Mouse (Mus musculus) heart, postnatal 4 days (tissue): ENCODE data around the gene Dynlt1b. TPM values are rescaled to one million over a fixed set of nuclear protein-coding genes. Genes with fewer than 3 reads are reported as not detected.
"Not testable (repeated sequence)": the region's sequence is repeated elsewhere in the genome, so short reads cannot be mapped to it uniquely, and the experiment has no call there.

Experiments
- DNase-seq: peaks from one replicate; pipeline ENCODE4 v3.0.0; 2021
- total RNA-seq, 2 experiments: library from RNA; stranded (reverse); gene quantifications; 2 replicates each; pipeline ENCODE4 v1.2.3; 2021

The Dynlt1b gene
- total RNA-seq: 100 to 1,000 TPM; 183 to 194 TPM

DNA sequence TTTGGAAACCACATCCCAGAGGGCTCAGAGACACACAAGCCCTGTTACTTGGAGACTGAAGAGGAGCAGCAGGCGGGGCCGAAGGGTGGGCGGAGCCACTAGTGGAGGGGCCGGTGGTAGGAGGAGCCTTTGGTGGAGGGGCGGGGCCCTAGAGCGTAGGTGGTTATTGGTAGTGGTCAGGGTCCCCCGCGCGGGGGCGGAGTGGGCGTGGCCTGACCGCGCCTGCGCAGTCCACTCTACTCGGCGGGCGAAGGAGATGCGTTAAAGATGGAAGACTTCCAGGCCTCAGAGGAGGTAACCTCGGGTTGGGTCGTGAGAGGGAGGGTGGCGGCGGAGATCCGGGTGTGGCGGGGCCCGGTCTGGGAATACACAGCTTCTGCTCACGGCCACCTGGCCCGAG, at the start of gene Dynlt1b:
Gene Dynlt1b (plus strand): TSS at position 168 of the 400 bp plus-strand sequence.
- peak; percentile 100 for DNase-seq

DNA sequence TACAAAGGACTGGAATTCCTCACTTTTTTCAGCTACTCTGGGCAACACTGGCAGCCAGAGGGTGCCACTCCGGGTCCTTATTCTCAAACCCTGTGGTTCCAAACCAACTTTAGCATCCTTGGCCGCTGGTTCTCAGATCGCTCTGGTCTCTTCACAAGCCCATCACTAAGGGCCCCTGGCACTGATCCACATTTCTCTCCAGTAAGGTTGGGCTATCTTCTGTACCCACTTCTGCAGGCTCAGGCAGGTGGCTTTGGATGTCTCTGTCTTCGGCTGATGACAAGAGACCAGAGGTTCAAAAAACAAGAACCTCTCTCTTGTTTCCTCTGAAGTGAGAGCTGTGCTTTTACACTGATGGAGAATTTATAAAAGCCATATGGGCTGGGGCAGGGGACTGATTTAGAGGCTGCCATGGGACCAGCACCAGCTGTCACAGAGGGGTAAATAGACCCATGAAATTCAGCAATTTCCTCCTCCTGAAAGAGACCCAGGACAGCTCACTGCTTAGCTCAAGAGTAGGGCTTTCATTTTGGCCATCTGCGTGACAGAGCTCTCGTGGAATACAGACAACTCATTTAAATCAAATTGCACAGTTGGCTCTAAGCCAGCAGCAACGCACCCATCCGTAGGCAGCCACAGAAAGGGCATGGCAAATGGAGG, 49.6 kb upstream of the Dynlt1b start:
- DNase-seq: not testable (repeated sequence)

DNA sequence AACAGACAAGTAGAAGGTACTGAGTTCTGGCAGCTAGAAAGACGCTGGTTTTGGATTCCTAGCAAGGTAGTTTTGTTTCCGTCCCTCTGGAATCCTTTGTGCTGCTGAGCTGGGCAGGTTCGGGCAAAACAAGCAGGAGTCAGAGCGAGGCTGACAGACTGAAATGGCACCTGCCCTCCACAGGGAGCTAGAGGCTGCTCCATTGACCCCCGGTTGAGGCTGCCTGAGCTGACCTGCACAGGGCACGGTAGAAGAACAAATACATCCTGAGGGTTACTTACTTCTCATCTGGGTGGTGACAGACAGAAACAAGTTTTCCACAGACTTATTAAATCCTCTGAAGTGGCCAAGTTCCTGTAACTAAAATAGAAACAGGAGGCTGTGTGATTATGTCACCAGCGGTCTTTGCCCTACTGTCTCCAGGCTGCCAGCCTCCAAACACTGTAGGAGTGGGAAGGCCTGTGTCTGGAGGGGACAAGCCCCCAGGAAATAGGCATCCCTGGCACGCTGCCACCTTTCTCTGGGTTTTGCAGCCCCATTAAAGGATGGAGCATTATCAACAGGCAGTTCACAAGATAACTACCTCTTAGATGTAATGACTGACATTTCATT, 48.7 kb upstream of the Dynlt1b start:
- not testable (repeated sequence) for DNase-seq

DNA sequence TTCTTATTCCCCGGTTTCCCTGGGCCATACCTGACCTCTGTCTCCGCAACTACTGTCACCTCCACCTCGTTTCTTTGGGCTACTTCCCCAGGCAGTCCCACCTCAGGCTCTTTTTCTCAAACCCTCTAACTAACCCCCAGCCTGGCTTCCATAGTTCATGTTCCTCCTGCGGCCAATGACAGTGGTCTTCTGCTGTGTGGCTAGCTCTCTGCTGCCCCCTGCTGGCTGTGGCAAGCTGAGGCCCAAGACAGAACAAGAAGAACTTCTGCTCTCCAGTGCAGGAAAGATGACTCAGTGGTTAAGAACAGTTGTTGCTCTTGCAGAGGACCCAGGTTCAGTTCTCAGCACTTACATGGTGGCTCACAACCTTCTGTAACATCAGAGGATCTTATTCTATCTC, 43.0 kb upstream of the Dynlt1b start:
- DNase-seq: not testable (repeated sequence)

DNA sequence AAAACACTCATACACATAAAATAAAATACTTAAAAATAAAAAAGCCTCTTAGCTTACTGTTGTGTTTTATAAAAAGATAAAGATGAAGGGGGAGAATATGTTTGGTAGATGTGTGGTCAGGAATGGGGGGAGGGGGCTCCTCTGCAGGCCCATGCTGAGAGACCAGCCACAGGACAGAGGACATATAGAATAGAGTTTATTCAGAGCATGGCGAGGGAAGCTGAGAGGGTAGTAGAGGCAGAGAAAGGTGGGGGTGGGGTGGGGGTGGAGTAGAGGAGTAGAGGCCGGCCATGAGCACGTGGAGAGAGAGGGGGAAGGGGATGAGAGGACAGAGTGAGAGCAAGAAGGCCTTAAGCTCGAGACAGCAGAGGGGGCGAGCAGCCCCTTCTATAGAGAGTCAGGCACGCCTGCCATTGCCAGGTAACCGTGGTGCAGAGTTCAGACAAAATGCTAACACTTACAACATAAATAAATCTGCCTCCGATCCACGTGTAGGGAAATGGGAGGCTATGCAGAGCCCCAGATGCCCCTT, 42.5 kb upstream of the Dynlt1b start:
- not testable (repeated sequence) for DNase-seq

DNA sequence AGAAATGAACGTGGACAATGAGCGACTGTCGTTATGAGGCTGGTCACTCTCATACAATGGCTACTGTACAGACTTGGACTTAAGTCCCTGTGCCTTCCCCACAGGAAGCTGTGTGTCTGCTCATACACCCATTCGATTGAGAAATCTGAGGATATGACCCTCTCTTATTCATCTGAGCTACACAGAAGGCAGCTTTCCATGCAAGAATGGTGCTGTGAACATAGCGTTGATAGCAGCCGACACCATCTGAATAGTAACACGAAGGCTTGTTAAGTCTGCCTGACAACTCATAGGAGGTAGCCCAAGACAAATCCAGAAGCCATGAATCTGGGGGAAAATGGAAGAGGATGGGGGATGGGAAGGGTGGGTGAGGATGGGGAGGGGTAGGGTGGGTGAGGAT, 40.4 kb upstream of the Dynlt1b start:
- DNase-seq: not testable (repeated sequence)

DNA sequence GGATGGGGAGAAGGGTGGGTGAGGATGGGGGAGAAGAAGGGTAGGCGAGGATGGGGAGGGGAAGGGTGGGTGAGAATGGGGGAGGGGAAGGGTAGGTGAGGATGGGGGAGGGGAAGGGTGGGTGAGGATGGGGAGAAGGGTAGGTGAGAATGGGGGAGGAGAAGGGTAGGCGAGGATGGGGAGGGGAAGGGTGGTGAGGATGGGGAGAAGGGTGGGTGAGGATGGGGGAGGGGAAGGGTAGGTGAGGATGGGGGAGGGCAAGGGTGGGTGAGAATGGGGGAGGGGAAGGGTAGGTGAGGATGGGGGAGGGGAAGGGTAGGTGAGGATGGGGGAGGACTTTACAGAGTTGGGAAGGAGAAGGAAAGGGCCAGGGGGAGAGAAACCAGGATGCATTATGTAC, 39.2 kb upstream of the Dynlt1b start:
- not testable (repeated sequence) for DNase-seq

DNA sequence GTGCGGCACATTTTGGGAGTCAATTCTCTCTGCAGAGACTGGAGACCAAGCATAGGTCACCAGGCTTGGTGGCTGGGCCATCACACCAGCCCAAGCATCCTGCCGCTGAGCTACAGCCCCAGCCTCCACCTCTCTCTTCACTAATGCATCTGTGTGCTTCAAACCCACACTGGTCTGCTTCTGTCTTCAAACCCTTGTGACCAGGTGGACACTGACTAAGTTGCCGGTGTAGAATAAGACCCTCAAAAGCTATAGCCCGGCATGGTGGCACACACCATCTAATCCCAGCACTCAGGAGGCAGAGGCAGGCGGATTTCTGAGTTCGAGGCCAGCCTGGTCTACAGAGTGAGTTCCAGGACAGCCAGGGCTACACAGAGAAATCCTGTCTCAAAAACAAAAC, 38.2 kb upstream of the Dynlt1b start:
- DNase-seq: not testable (repeated sequence)

DNA sequence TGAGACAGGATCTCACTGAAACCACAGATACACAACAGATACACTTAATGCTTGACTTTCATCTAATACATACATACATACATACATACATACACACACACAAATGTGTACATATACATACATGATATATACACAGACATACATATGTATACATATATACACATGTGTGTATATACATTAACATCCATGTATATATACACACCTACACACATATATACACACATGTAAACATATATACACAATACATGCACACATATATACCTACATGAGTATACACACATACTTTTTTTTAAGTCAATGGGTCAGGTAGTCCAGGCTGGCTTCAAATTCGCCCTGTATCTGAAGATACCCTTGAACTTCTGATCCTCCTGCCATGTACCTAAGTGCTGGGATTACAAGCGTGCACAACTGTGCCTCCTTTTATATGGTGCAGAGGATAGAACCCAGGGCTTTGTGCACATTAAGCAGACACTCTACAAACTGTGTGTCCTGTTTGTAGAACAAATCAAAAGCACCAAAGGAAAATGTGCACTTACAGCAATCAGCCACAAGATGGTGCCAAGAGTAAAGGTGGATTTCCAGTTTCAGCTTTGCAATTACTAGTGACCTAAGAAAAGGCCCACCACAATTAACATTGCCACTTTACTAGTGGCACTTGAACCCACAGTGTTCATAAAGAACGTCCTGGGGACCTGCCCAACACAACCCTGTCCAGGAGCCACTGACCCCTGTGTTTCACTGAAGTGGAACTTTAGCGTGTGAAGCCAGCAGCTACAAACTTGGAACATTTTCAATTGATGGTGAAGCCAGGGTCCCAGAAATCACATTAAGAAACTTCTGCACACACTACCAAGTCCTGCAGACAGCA, 37.2 kb upstream of the Dynlt1b start:
- not testable (repeated sequence) for DNase-seq

DNA sequence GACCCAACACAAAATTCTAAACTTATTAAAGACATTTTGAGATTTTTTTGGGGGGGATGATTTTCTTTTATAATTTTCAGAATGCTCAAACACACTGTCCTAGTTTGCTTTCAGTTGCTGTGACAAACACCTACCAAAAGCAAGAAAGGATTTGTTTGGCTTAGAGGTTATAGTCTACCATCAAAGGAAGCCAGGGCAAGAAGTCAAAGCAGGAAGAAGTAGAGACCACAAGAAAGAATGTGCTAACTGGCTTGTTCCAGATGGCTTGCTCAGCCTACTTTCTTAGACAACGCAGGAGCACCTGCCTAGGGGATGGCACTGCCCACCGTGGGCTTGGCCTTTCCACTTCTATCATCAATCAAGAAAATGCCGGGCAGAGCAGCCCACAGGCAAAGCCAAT, 31.8 kb upstream of the Dynlt1b start:
- DNase-seq: not testable (repeated sequence)

DNA sequence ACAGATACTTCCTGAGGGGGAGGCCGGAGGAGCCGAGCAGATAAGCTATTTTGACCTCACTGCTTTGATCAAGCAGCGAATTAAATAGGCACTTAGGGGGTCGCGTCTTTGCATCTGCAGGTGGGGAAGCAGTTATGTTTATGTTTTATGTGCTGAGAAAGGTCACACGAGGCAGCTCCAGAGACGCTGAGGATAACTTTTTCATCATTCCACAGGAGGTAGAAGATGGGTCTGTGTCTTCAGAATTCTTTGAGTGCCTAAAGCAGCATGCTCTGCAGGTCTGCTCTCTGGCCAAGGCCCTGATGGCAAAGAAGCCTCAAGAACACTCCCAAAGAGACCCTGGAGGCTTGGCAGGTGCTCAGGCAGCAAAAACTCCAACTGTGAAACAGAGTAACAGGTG, 31.1 kb upstream of the Dynlt1b start:
- DNase-seq: not testable (repeated sequence)

DNA sequence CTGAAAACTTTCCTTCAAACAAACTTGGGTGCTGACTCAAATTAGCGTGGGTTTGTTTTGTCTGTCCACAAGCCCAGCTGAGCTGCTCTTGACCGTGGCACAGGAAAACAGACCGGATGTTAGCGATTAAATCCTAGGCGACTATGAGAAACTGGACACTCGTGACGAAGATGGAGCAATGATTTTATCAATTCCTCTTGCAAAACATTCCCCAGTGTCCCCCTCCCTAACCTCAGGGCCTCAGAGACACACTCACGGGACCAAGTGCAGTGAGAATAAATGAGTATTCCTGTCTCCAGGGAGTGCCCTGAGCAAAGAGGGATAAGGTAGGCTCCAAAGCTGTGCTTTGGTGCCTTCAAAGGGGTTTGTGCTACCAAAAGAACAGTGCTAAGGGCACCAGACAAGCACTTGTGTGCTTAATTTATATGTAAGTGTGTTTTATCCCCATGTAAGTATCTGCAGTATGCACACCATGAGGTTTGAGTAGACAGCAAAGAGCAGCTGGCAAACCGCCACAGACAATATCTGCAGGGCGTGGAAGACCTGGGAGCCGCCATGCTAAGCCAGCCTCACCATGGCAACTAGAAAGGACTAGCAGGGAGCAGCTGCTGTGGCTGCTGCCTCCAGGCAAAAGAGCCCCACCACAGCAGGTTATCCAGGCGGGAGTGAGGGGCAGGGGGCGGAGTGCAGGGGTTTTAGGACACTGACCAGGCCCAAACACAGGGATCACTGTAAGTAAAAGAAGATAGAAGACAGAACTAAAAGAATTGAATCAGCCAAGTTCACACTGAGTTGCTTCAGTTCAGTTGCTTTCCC, 30.4 kb upstream of the Dynlt1b start:
- peak; percentile 8 for DNase-seq

DNA sequence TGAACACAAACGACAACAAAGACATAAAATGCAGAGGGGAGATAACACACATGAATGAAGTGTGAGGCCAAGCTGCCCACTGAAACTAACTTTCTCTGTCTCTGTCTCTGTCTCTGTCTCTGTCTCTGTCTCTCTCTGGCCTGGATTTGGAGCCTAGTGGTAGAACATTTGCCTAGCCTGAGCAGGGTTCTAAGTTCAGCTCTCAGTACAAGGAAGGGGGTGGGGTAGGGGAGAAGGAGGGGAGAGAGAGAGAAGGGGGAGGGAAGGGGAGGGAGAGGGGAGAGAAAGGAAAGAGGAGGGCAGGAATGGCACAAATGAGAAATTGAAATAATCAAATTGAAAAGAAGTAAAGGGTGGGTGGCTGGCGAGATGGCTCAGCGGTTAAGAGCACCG, 29.8 kb upstream of the Dynlt1b start:
- not testable (repeated sequence) for DNase-seq

DNA sequence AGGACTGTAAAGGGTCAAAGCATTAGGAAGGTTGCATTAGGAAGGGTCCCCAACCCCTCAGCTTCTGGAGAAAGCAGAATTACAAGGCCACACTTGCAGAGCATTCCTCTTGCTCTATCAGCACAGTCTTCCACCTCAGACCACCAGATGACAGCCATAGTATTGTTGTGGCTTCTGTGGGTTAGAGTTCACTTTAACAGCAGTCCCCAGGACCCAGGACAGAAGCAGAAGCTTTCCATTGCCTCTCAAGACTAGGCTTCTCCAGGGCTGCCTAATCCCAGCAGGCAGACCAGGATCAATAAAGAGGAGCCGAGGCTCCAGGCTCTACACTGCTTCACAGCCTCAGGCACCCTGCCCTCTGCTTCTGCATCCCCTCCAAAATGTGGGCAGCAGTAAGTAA, 25.4 kb upstream of the Dynlt1b start:
- not testable (repeated sequence) for DNase-seq

DNA sequence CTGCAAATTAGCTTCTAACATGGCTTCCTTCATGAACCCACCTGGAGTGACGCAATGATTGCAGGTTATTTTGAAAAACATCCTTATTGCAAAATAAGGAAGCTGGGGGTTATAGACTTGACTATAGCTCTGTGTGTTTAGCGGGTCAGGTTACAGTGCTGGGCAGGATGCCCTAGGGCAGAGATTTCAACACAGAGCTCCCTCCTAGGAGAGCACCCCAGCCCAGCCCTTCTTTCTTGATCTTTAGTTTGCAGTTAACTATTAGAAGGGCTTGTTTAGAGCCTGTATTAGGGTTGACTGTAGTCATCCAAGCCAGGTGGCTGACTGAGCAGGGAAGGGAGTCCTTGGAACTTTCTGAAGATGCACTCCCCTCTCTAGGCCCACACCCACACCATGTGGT, 22.9 kb upstream of the Dynlt1b start:
- DNase-seq: not testable (repeated sequence)

DNA sequence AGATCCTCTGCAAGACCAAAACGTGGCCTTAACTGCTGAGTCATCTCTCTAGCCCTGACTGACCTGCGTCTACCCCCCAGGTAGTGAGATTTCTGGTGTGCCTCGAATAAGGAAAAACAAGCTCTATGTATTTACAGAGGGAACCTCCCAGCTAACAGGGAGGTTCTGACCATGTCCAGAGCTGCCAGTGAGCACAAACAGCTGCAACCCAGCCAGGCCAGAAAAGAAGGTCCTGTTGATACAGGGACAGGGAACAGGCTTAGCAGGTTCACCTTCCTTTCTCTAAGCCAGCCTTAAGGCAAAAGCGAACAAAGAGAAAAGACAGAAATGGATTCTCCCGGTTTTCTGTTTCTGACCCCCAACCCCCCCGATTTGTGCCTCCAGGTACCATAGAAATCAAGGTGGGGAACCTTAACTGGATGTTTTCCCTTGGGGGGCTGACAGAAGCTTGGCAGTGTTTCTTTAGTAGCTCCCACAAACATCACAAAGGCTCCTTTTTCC, 19.1 kb upstream of the Dynlt1b start:
- not testable (repeated sequence) for DNase-seq

DNA sequence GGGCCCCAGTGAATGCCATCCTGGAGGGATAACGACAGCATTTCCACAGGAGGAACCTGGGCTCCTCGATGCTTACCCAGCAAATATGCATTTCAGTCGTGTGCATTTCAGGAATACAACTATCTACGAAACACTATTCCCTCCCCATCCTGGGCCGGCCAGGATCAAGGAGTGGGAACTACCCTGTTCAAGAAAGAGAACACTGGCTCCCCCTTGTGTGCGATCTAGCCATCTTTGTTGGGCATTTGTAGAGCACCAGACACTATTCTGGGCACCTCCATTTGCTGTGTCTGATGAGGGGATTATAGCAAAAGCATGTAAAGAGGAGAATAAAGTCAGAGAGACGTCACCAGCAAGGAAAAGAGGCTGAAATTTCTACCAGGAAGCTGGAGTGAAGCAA, 12.8 kb upstream of the Dynlt1b start:
- not testable (repeated sequence) for DNase-seq

DNA sequence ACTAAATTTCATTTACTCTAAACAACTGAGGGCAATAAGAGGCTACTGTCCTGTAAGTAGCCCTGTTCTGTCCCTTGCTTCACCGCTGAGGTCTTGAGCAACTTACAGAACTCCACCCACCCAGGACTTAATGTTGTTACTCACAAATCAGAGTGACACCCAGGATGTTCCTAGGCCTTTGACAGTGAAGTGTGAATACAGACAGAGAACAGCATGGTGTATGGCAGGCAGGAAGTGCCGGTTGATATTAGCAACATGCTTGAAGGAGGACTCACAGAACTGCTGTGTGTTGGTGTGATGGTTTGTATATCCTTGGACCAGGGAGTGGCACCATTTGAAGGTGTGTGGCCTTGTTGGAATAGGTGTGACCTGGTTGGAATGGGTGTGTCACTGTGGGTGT, 9.4 kb upstream of the Dynlt1b start:
- not testable (repeated sequence) for DNase-seq

DNA sequence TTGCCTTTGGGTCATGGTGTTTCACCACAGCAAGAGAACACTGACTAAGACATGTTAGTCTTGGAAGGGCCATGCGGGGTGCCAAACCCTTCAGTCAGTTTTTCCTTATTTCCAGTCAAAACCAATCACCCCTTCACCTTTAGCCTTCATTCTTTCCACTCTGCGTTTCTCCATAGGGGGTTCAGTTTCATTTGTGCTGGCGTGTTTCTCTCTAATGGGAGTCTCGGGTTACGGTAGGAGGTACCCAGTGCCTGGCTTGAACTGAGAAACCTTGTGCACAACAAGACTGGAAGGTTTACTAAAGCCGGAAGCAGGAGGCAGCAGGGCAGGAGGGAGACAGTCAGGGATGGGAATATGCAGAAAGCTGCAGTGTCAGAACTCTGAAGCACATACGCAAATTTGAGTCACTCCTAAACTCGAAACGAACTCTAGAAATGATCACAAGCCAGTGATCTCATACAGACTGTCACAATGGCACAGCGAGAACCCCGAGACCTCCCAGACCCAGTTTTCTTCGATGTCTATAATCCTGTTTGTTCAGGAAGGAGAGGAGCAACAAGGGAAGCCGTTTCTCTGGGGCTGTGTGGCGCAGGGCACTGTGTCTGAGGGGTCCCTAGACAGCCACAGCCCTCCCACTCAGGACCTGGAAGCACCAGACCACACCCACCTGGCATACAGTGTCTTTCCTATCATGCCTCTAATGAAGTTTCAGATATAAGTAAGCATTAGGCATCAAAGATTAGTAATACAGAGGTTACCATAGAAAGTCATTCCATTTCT, 8.2 kb upstream of the Dynlt1b start:
- DNase-seq: not testable (repeated sequence)

DNA sequence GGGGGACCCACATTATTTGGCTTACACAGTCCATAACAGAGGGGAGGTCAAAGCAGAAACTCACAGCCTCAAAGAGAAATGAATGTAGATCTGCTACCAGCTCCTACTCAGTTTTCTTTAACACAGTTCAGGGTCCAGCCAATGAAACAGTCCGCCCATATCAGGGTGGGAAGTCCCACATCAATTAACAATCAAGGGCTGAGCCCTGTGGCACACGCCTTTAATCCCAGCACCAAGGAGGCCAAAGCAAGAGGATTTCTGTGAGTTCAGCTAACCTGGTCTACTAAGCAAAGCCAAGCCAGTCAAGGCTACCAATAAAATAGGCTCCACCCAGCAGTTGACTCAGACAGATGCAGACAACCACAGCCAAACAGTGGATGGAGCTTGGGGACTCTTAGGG, 7.5 kb upstream of the Dynlt1b start:
- DNase-seq: not testable (repeated sequence)

DNA sequence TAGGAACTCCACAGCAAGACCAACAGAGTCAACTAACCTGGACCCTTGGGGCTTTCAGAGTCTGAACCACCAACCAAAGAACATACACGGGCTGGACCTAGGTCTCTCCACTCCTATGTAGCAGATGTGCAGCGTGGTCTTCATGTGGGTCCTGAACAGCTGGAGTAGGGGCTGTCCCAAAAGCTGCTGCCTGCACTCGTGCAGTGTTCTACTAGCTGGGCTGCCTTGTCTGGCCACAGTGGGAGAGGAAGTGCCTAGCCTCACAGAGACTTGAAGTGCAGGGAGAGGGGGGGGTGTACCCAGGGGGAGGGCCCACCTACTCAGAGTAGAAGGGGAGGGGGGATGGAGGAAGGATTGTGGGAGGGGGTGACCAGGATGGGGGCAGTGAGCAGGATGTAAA, 7.1 kb upstream of the Dynlt1b start:
- DNase-seq: not testable (repeated sequence)
